Mouse (Mus musculus): ENCODE results near the gene Arid1b.

Gene Arid1b

GRCm38 (mm10) chr17:4996121-4996813 lies 2.1 kb downstream of the Arid1b start:
- peak; percentile 68 for DNase-seq

GRCm38 (mm10) chr17:4996814-4997549 lies 2.9 kb downstream of the Arid1b start:
- DNase-seq: peak; percentile 74

GRCm38 (mm10) chr17:4997968-4998367 lies 3.8 kb downstream of the Arid1b start:
- no peak for DNase-seq

DNA sequence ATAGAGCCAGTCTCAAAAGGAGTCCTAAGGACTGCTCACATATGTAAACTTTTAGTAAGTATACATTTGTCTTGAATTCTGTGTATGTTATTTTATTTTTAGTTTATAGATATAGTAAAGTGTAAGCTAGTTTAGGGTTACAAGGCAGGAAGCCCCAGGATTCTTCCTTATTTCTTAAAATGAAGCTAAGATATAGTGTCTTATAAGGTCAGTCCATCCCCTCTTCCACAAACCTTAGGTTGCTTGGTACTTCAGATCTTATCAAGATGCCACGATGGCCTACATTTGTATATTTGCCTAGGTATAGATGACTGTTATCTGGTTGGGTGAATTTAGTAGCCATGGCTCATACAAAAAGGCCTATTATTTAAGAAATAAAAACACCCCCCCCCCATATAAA lies 5.1 kb downstream of the Arid1b start:
- DNase-seq: no peak

DNA sequence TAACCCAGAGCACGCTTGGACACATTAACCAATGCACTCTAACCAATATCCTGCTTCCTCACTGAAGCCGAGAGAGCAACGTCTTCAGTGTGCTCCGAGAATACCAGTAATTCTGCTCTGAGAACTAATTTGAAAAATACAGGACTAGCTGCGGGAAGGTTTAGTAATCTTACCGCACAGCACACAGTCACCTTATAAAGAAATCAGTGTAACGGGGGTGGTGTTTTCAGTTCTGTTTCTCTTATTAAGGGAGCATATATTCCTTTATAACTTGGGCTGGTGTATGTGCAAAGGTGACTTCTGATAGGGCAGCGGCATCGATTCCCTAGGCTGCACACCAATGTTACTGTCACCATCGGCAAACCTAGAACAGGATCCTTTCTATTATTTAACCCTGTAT lies 5.9 kb downstream of the Arid1b start:
- no peak for DNase-seq

DNA sequence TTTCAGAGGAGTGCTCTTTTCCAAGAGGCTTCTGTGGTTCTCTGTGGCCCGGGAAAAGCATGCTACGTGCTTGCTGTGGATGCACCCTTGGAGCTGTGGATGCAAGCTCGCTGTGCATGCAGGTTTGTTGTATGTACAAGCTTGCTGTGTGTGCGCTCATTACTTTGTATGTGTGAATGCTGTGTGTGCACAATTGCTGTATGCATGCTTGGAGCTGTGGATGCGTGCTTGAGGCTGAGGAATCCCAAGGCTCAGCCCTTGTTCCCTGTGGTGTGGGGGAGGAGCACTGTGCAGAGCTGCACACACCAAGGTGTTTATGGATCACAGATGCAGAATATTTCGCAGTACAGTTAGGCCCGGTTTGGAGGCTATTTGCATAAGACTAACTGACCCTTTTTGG lies 6.7 kb downstream of the Arid1b start:
- peak; percentile 26 for DNase-seq

DNA sequence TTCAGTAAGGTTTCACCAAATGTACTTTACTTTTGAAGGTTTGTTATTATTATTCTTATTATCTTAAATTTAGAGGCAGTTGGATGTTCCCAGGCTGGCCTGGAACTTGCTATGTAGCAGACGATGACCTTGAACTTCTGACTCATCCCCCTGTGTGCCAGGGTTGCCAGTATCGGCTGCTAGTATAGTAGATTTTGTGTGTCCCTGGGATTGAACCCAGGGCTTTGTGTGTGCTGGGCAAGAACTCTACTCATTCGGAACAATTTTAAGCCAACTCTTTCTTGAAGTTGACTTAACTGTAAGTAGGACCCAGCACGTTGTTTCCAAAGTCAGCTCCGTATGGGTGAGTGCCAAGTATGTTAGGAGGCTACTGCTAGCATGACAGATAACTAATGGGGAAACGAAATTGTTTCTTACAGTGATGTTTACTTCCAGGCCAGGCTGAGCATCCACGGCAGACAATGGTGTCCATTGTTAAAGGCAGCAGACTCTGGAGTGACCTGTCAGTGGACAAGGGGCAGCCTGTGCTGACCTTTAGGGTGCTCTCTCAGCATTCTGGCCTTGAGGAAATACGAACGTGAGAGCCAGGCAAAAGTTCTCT lies 7.5 kb downstream of the Arid1b start:
- no peak for DNase-seq

- DNase-seq: no peak
Observed at GRCm38 (mm10) chr17:5002937-5003508, 8.9 kb downstream of the Arid1b start.

- DNase-seq: no peak
Observed at GRCm38 (mm10) chr17:5004266-5004665, 10.1 kb downstream of the Arid1b start.

GRCm38 (mm10) chr17:5004706-5005105 lies 10.6 kb downstream of the Arid1b start:
- DNase-seq: no peak

DNA sequence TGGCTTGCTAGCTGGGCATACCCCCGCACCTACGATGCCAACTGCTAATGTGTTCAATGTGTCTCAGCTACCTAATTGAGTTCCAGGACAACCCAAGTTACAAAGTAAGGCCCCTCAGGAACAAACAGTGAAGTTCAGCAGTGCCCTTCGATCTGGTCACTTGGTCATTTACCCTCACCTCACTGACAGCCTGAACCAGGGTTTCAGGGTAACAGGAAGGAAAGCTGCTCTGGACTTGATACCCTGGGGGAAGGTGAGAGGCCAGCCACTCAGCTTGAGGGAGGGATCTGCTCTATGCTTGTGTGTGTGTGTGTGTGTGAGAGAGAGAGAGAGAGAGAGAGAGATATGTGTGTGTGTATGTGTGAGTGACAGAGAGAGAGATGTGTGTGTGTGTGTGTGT lies 11.2 kb downstream of the Arid1b start:
- DNase-seq: no peak

DNA sequence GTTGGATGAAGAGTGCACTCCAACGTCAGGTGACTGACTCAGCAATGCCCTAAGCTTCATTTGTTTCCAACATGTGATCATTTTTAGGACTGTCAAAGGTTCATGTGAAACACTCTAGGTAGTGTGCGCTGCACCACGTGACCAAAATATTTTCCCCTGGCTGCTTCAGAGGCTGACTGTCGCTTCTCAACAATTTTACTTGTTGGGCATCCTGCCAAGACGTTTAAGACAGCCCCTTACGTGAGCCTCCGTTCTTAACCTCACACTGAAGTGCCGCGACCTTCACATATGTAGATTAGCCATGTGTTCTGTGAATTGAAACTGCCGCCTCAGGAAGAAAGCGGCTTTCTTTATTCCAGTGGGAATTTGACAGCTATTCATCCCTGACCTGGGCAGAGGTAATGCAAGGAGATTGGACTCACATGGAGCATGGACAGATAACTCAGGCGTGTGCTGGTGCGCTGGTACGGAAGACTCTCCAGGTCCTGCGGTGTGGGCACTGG lies 13.1 kb downstream of the Arid1b start:
- DNase-seq: peak; percentile 72

GRCm38 (mm10) chr17:5008236-5008635 lies 14.1 kb downstream of the Arid1b start:
- DNase-seq: no peak

- no peak for DNase-seq
Observed at GRCm38 (mm10) chr17:5008761-5009160, 14.6 kb downstream of the Arid1b start.

DNA sequence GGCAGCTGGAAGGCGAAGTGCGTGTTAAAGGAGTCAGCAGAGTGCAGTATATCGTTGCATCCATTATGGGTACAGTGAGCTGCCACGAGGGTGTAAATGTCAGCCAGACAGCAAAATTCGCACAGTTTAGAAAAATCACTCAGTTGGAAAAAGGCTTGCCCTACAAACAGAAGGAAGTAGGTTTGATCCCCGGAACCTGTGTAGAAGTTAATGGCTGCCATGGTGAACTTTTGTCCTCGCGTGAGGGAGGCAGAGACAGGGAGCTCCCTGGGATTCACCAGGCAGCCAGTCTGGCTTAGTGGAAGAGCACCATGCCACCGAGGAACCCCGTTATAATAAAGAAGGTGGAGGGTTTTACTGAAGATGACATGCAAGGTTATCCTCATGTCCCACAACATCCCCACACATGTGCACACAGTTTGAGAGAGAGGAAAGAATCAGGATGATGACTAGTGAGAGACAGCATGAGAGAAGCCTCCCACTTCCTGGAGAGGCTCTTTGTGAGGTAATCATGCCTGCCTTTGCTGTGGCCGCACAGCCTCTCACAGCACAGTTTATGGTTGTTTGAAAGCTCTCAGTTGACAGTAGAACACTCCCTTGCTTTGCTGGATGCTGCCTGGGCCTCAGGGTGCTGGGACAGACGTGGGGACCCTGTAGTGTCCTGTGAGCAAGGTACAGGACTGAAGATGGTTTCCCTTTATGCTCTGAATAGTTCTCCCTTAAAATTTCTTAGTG lies 15.6 kb downstream of the Arid1b start:
- DNase-seq: no peak

DNA sequence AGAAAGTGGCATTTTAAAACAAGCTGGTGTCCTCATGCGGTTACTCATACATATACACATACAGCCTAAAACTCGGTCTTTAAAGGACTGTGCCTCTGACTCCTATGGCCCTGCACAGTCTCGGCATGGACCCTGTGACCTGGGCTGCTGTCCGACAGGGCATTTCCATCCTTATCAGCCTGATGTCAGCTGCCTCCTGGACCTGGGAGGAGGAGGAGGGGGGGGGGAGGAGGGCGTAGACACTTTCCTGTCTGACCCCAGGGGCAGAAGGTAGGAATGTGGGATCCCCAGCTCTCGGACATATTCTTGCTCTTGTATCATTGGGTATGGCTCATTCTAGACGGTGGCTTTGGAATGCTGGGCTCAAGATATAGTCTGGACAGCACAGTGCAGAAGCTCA lies 16.6 kb downstream of the Arid1b start:
- no peak for DNase-seq

- DNase-seq: no peak
Observed at GRCm38 (mm10) chr17:5012091-5012490, 18.0 kb downstream of the Arid1b start.

DNA sequence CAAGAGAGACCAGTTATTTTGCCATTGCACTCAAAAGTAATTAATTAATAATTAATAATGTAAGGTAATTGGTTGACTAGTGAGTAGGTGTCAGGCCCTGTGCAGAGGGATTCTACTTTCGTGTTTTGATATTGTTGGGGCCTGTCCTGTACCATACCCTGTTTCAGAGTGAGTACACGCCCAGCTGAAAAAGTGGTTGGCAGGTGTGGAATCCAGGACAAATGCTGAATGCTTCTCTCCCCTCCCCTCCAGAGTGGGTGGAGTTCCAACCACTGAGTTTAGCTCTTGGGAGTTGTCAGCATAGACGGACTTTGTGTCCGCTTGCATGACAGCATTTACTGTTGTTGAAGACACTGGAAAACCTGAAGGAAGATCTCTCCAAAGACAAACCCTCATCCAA lies 18.4 kb downstream of the Arid1b start:
- no peak for DNase-seq

DNA sequence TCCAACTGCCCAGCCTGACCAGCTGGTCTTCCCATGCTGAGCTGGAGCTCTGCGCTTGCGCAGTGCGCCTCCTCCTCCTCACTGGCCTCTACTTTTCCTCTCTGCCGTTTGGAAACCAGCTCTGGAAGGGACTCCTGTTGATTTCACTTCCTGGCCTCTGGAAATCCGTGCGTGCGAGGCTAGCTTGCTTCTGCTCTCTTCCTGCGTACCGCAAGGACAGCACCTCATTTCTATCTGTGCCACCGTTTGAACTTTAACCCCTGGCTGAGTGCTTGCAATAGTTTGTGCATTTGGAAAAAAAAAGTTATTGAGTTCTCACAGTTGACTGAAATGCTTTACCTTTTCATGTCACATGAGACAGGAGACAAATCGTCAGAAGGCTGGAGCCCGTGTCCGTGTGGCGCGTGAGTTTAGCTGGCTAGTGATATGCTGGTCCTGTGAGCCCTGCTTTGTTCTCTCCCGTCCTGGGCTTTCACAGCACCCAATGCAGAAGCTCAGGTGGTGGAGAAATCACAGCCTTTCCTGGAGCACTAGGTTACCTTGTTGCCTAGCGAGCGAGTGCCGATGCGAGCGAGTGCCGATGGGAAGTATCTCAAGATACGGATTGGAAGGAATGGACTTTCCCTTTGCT lies 20.3 kb downstream of the Arid1b start:
- no peak for DNase-seq

GRCm38 (mm10) chr17:5016404-5016803 lies 22.3 kb downstream of the Arid1b start:
- DNase-seq: no peak

DNA sequence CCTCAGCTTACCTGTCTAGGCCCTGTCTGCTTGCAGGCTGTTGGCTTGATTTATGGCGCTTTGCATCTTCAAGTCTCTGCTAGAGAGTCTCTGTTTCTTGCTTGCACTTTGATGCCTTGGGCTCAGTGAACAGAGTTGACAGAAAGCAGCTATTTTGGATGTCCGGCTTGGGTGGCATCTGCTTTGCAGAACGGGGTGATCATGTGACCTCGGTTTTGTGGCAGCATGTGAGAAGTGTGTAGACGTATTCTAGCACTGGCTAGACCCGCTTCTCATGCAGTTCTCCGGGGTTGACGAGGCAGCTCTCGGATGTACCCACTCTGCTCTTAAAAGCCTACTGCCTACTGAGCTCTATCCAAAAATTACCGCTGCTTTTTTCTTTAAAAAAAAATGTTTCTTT lies 22.9 kb downstream of the Arid1b start:
- DNase-seq: no peak

GRCm38 (mm10) chr17:5021303-5022003 lies 27.3 kb downstream of the Arid1b start:
- DNase-seq: no peak
